Mouse (Mus musculus) kidney, postnatal 25 days (tissue): Measurements from ENCODE around the gene Kdm1a.
A peak's percentile ranks its signal among the peaks of the same experiment; 100 is the strongest.

Source experiments
- DNase-seq, 2 experiments: peaks; one replicate each; pipeline ENCODE4 v3.0.0; 2021; ENCODE audit warnings: mixed read lengths in 2 of 2

Gene Kdm1a

GRCm38 (mm10) chr4:136601476-136601875 lies 1.0 kb downstream of the Kdm1a start:
- peak; percentile 62 to 73 for DNase-seq

GRCm38 (mm10) chr4:136600536-136600935 lies 2.0 kb downstream of the Kdm1a start:
- no peak for DNase-seq

DNA sequence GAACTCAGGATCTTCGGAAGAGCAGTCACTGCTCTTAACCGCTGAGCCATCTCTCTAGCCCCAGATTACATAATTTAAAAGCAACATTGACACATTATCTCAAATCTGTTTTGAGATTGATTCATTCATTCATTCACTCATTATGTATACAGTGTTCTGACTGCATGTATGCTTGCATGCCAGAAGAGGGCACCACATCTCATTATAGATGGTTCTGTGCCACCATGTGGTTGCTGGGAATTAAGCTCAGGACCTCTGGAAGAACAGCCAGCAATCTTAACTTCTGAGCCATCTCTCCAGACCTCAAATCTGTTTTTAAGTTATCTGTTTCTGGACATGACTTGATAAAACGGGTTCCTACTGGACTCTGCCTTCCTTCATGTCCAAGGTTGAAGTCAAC lies 2.7 kb downstream of the Kdm1a start:
- no peak for DNase-seq

DNA sequence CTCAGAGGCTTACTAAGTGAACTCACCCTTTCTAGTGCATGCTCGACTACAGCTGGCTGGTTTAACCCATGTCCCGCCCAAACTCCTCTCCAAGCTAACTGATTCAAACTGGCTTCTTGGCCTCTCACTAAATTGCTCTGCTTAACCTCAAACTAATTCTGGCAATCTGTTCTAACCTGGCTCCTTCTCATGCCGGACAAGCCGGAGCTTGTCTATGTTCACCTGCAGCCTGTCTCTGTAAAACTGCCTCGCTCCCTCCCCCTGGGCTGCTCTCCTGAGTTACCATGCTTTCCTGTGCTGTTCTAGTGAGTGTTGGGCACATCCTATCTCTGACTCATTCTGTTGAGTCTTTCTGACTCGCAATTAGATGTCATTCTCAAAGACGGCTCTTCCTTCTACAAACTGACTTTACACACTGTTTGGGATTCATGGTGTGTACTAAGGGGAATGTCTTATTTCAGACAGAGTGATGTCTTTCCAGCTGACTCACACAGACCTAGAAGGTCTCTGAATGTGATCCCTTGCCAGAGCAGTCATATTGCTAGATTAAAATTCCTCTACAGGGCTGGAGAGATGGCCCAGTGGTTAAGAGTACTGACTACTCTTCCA lies 4.2 kb downstream of the Kdm1a start:
- no peak for DNase-seq

DNA sequence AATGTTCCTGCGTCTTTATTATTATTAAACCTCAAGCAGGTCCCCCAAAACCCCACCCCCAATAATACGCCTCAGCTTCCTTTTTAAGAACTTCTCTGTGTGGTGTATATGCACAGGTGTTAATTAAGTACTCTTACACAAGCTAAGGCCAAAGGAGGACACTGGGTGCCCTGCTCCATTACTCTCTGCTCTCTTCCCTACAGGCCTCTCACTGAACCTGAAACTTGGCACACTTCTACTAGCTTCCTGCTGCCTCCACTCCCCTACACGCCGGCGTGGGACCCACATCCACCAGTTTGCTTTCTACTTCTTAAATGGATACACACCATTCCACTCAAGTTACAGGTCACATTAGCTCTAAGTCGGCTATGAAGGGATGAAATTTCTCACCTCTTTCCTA lies 7.3 kb downstream of the Kdm1a start:
- DNase-seq = peak; percentile 22 to 63

- no peak for DNase-seq
Measured at GRCm38 (mm10) chr4:136594006-136594405, 8.5 kb downstream of the Kdm1a start.

DNA sequence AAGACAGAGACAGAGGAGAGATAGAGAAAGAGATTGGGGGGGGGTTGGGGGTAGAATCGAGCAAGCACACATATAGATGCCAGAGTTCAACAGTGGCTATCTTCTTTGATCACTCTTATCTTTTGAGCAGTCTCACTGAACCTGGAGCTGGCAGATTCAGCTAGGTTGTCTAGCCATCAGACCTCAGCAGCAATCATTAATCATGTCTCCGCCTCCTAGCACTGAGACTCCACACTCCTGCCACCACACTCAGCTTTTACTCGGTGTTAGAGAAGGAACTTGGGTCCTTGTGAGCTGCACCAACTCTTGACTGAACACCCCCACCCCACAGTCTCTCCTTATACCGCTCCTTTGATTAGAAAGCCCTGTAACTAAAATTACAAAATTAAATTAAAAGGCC lies 10.4 kb downstream of the Kdm1a start:
- DNase-seq = no peak

- no peak for DNase-seq
Measured at GRCm38 (mm10) chr4:136588003-136588402, 14.5 kb downstream of the Kdm1a start.

GRCm38 (mm10) chr4:136587221-136587827 lies 15.2 kb downstream of the Kdm1a start:
- DNase-seq = no peak

- DNase-seq = no peak
Measured at GRCm38 (mm10) chr4:136581885-136582284, 20.6 kb downstream of the Kdm1a start.

GRCm38 (mm10) chr4:136569998-136570397 lies 32.5 kb downstream of the Kdm1a start:
- no peak for DNase-seq

GRCm38 (mm10) chr4:136568629-136569028 lies 33.9 kb downstream of the Kdm1a start:
- DNase-seq = peak in 1 of 2 experiments; percentile 17

- no peak for DNase-seq
Measured at GRCm38 (mm10) chr4:136562755-136563154, 39.8 kb downstream of the Kdm1a start.

GRCm38 (mm10) chr4:136560270-136560991 lies 42.1 kb downstream of the Kdm1a start:
- no peak for DNase-seq

DNA sequence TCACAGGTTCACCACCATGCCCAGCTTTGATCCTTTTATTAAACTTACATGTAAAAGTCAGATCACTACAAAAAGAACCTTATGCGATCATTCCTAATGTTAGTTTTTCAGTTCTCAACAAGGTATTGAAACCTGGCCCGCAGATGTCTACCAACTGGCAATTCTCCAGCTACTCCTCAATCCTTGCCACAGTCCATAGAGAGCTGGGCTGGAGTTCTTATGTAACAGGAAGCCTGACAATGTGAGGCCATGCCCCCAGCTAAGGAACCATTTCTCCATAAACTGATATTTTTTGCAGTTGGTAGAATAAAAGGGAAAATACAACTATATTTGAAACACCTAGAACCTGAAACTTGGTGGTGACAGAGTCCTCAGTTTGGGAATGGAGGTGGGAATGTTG lies 42.8 kb downstream of the Kdm1a start:
- DNase-seq = peak in 1 of 2 experiments; percentile 41

GRCm38 (mm10) chr4:136557638-136558037 lies 44.9 kb downstream of the Kdm1a start:
- DNase-seq = no peak

DNA sequence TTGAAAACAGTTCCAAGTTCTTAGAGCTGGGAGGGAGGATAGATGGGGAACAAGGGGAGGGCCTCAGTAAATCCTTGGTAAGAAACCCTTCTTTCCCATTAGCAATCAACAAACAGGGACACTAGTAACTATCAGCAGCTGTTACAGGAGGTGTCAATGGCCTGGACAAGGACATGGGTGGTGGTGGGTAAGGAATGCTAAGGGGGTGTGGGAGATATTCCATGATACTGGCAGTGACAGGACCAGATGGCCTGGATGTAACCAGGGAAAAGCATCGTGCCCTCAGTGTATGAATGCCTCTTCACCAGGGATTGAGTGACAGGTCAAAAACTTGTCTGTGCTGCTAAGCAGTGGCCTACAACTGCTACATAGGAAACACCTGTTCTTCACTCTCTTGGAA lies 49.4 kb downstream of the Kdm1a start:
- DNase-seq = no peak

GRCm38 (mm10) chr4:136548381-136548801 lies 54.1 kb downstream of the Kdm1a start:
- DNase-seq = peak; percentile 49 to 51

- no peak for DNase-seq
Measured at GRCm38 (mm10) chr4:136547721-136548120, 54.8 kb downstream of the Kdm1a start.

GRCm38 (mm10) chr4:136546279-136547045 lies 56.1 kb downstream of the Kdm1a start:
- DNase-seq = no peak

GRCm38 (mm10) chr4:136545151-136545550 lies 57.4 kb downstream of the Kdm1a start:
- DNase-seq = no peak

DNA sequence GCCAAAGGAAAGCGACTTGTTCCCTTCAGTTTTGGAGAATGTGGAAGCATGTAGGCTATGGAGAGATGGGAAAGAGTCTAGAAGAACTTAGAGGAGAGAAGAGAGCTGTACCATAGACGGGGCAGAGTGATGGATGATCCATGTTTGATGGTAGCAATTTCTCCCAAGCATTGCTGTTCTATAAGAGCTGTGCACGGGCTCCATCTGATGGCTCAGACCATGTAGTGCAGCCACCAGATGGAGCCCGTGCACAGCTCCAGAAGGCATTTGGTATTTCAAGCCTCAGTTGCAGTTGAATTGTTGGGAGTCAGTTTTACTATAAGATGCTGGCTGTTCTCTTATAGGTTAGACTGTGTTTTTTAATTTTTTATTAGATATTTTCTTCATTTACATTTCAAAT lies 76.1 kb downstream of the Kdm1a start:
- peak; percentile 66 to 76 for DNase-seq

DNA sequence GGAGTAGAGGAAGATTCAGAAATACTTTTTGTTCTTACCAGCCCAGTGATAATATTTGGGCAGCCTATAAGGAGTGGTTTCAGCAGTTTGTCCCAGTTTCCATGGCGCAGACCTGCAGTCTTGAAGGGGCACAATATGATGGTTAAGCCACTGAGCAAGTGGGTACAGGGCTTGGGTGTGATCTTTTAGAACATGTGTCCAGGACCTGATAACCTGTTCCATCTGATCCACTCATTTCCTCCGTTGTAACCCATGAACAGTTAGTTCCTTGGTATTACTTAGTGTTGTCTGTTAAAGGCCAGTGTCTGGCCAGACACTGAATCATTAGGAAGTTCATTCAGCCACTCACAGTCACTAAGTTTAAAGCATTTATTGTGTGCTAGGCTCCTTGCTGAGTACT lies 78.2 kb downstream of the Kdm1a start:
- no peak for DNase-seq
